Mouse (Mus musculus) retina, postnatal 7 days (tissue): ENCODE measurements around the gene Sez6l2.
A peak's percentile ranks its signal among the peaks of the same experiment; 100 is the strongest.
"Not testable (repeated sequence)": the region's sequence is repeated elsewhere in the genome, so short reads cannot be mapped to it uniquely, and the experiment has no call there.

Experiments used
- DNase-seq: peaks from one replicate; pipeline ENCODE4 v3.0.0-alpha.2; 2012; ENCODE audit warnings: low read depth, low spot score

The Sez6l2 gene

DNA sequence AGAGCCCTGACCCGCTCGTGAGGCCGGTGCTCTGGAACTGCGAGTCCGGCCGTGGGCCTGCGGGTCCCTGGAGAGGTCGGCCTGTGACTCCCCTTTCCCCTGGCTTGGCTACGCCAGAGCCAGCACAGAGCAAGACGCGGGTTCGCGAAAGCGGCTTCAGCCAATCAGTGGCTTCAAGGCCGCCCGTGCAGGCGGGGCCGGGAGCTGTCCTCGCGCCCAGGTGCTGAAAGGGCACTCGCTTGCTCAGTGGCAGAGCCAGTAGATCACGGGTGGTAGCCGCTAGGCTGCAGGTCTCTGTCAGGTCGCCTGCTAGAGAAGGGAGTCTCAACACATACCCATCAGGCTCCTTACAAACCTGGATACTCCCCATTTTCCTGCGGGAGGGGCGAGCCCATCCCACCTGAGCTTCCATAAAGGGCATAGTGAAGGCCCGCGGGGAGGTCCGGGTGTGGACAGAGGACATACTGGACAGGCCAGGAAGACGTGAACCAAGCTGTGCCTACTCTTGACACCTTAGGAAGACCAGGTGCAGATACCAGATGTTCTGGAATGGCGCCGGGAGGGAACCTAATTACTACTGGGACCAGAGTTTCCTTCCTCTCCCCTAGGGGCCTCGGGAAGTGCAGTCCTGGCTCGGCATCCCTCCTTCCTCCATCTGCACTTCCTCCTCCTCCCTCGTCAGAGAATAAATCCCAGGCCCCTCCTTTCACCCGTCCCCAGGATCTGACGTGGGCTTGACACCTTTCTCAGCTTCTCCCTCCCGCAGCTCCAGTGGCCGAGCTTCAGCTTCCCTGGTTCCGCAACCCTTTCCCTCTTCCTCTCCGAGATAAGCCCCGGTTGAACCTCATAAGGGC lies at the start of gene Sez6l2:
Sez6l2 (plus strand) TSS at position 771 of the 854 bp plus-strand sequence.
- peak; percentile 67 for DNase-seq

DNA sequence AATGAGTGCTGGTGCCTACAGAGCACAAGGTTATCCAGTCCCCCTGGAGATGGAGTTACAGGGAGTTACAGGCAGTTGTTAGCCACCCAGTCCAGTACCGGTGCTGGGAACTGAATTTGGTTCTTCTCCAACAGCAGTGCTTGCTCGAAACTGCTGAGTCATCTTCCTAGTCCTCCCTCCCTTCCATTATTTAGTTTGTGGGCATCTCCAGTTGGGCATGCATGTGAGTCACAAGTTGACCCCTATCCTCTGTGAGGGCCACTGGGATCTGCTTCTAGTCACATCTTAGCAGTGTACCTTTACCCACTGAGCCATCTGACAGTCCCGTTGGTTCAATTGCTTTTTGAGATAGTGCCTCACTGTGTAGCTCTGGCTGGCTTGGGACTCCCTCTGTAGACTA lies 44.8 kb upstream of the Sez6l2 start:
- no peak for DNase-seq

DNA sequence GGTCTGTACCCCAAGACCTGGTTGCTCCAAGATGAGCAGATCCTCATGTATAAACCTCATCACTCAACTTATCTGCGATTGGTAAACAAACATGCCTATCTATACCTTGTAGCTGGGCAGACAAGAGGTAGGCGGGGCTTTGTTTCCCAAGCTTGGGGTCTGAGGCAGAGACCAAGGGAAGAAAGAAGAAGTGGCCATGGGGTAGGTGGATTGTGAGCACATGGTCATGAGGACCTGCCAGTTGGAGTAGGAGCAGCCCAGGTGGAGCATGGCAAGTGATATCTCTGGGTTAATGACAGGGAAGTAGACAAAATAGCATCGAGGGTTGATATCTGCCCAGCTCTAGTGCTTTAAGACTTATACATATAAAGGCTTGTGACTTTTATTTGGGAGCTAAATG lies 35.5 kb upstream of the Sez6l2 start:
- DNase-seq = no peak

DNA sequence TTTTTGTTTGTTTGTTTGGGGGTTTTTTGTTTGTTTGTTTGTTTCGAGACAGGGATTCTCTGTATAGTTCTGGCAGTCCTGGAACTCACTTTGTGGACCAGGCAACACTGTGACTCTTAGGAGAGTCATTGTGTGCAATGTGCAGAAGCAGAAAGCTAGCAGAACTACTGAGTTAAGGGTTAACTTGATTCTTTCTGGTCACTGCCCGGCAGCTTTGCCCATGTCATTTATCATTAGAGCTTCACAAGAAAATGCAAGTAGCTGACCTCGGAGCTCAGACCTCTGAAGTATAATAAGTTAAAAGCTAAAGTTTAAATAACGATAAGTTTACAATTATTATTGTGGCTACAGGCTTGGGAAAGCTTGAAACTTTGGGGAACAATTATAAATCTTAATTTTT lies 32.0 kb upstream of the Sez6l2 start:
- not testable (repeated sequence) for DNase-seq

DNA sequence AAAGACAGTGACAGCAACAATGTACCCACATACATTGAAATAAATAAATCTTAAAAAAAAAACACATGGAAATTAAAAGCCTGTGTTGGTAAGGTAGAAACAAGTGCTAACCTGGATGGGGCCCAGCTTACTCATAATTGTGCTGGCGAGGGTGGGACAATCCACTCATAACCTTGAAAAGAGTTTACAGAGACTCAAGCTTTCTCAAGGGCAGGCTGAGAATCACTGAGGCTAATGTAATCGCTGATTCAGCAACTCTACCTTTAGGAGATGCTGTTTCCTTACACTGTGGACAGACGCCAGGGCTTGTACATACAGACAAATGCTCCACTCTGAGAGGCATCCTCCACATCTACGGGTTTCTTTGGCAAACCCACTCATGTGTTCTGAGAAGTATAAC lies 30.4 kb upstream of the Sez6l2 start:
- no peak for DNase-seq

DNA sequence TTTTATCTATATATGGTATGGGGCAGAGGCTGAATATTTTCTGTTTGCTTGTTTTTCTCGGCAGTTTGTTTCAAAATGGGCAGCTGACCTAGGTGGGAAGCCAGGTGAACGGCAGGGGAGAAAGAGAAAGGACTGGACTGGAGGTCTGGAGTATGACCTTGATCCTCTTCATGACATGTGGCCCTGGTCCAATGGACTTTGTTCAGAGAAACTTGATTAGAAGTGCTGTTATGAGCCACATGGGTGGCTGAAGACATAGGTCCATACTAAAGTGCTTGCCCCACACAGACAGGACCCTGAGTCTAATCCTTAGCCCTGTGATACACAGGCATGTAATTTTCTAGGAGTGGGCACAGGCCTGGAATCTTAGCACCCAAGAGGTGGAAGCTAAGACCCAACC lies 28.8 kb upstream of the Sez6l2 start:
- DNase-seq = no peak

DNA sequence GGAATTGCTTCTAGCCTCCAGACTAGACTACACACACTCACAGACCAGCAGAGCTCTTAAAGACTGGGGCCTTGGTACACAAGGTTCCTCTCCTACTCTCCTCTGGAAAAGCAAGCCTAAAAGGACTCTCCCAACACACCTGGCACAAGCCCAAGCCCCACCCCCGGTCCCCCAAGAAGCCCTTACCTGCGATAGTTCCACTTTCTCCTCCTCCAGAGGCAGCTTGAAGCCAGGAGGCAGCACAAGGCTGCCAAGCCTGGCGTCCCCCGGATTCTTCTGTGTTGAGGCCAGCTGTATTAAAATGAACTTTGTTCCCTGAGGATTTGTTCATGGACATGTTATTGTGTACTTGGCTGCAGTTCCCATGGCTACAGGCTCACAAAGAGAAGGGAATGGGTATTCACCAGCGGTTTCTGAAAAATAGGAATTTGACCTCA lies 27.7 kb upstream of the Sez6l2 start, which contains the start of gene Tmem219:
Tmem219 (minus strand) TSS at position 294 of the 437 bp plus-strand sequence.
- DNase-seq = no peak

DNA sequence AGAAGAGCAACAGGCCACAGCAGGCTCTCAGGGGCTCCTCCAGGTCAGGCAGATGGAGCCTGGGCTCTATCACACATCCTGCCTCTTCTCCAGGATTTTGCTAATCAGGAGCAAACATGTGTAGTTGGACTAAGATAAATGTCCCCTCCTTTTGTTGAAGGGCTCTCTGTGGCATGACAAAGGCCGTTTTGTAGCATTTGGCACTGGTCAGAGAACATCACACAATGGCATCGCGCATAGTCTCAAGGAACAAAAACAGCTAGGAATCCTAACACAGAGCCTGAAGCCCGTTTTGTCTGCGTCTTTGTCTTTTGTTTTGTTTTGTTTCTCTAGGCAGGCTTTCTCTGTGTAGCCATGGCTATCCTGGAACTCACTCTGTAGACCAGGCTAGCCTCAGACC lies 26.4 kb upstream of the Sez6l2 start:
- no peak for DNase-seq

DNA sequence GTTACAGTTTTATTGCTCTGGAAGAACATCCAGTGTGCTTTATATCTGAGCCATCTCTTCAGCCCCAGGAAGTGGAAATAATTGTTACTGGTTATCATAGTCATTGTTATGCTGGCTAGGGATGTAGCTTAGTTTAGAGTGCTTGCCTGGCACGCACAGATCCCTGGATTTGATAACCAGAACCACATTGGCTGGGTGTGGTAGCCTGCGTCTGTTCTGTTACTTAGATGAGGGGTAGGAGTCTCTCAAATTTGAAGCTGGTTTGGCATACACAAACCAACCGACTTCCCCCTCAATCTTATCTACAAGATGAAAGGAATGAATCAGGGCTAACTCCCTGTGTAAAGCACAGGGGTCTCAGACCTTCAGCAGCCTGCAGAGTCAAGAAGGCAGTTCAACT lies 24.1 kb upstream of the Sez6l2 start:
- DNase-seq = no peak

DNA sequence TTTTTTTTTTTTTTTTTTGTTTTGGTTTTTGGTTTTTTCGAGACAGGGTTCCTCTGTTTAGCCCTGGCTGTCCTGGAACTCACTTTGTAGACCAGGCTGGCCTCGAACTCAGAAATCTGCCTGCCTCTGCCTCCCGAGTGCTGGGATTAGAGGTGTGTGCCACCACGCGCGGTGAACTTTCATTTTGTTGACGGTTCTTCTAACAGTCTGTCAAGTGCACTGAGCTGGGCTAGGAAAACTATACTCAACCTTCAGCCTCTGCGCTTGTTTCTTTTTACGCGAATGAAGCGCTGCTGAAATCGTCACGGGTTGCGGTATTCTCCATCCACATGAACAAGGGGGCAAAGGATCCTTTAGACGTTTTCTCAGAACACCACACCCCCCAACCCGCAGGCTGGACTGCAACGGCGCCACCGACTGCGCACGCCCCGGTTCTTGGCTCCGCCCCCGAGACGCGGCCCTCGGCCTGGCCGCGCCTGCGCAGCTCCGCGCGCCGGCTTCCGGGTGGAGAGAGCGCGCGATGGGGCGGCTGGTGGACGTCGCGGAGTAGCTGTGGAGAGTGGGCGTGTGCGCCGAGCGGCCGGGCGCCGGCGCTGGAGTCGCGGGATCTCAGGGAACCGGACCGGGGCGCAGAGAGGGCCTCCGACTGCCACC lies 21.9 kb upstream of the Sez6l2 start, which contains the start of gene Kctd13:
Kctd13 (plus strand) TSS at position 496 of the 654 bp plus-strand sequence.
- DNase-seq = peak; percentile 88

DNA sequence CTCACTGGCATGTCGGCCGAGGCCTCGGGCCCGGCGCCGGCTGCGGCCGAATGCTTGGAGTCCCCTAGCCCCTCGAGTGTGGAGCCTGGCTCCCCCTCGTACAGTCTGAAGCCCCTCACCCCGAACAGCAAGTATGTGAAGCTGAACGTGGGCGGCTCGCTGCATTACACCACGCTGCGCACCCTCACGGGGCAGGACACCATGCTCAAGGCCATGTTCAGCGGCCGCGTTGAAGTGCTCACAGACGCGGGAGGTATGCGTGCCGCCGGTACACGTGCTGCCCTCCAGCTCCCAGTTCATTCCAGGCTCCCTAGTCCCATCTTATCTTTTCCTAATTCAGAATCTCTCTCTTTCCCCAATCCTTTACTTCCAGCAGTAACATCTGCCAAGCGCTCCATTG lies 21.3 kb upstream of the Sez6l2 start:
- no peak for DNase-seq

DNA sequence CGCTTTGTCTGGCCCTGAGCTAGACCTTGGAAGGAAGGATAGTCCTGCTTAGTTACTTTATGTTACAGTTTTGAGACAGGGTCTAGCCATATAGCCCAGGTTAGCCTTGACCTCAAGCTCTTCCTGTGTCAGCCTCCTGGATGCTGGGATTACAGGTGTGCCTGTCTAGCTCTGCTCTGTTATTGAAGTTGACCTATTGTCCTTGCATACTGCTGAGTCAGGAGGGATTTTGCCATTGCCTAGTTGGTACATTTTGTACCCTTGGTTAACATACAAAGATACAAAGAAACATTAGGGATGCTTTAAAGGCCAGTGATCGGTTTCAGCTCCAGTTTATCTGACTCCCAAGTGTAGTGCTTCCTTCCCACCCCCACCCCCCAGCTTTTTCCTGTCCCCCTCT lies 17.7 kb upstream of the Sez6l2 start:
- DNase-seq = no peak

DNA sequence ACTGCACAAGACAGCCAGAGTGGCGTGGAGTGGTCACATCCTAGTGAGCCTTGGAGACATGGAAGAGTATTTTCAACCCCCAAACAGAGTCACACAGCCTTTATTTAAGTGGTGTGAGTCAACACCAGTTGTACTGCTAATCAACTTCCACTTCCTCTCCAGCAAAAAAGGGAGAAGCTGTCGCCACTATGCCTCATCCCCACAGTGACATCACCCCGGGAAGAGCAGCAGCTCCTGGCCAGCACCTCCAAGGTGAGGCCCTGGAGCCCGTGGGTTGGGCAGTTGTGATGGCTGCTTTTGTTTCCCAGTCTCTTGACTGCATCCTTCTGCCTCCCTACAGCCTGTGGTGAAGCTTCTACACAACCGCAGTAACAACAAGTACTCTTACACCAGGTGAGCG lies 9.2 kb upstream of the Sez6l2 start:
- no peak for DNase-seq

DNA sequence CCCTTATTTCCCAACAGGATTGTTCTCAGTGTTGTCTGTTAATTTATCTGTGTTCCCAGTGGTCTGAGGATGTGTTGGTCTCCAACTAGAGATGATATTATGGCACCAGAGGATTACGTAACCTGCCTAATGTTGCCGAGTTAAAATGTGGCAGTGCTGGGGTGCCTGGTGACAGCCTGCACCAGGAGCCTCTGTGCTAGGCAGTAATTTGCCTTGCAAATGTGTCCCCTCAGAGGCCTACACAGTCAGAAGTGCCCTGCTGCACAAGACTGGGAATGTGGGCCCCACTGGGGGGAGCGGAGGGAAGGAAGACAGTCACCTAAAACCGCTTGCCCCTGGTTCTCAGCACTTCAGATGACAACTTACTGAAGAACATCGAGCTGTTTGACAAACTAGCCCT lies 8.6 kb upstream of the Sez6l2 start:
- no peak for DNase-seq

DNA sequence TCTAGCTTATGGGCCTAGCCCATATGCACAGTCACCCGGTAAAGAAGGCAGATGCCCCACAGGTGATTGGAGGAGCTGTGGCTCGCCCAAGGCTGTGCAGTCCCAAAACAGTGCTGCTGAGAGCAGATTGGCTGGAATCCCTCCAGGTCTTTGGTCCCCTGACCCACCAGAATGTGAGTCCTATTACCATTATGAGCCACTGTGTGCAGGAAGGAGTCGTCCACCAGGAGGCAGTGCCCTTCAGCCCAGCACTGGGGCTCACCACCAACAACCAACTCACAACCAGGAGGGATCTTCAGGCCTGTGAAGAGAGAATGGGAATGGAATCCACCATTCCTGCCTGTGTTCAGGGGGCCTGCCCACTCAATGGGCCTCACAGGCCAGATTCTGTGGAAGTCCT lies 3.8 kb upstream of the Sez6l2 start:
- peak; percentile 28 for DNase-seq

DNA sequence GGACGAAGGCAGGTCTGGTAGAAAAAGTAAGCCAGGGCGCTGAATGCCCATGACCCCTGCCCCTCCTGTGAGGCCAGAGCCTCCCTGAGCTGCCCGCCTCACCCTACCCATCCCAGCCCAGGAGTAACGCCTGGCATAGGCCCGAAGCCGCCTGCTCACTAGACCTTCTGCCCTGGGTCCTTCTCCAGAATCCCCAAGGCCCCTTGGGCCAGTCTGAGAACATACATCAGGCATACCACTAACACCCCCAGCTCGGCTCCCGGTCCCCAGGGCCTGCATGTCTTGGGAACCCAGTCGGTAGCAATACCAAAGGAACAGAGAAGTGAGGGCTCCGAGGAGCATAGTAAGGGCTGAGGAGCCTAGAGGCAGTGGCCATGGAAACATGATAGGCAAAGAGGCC lies 1.7 kb upstream of the Sez6l2 start:
- DNase-seq = no peak

DNA sequence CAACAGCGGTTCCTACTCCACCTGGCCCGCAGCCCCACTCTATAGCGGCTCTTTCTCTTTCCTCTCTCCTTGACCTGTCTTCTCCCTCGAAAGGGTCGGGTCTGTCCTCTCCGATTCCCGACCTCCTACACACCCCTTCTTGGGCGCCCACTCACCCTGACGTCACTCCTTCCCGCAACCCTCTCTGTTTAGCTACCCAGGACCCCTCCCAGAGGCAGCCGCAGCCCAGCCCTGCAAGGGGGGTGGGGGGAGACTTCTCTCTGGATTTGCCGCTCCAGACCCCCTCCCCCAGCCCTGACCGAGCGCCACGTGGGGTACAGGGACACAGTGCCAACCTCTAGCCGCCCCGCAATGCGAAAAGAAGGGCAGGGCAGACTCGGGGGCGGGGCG lies 965 bp upstream of the Sez6l2 start, which contains the start of gene Asphd1:
Asphd1 (minus strand) TSS at position 180 of the 390 bp plus-strand sequence.
- no peak for DNase-seq

DNA sequence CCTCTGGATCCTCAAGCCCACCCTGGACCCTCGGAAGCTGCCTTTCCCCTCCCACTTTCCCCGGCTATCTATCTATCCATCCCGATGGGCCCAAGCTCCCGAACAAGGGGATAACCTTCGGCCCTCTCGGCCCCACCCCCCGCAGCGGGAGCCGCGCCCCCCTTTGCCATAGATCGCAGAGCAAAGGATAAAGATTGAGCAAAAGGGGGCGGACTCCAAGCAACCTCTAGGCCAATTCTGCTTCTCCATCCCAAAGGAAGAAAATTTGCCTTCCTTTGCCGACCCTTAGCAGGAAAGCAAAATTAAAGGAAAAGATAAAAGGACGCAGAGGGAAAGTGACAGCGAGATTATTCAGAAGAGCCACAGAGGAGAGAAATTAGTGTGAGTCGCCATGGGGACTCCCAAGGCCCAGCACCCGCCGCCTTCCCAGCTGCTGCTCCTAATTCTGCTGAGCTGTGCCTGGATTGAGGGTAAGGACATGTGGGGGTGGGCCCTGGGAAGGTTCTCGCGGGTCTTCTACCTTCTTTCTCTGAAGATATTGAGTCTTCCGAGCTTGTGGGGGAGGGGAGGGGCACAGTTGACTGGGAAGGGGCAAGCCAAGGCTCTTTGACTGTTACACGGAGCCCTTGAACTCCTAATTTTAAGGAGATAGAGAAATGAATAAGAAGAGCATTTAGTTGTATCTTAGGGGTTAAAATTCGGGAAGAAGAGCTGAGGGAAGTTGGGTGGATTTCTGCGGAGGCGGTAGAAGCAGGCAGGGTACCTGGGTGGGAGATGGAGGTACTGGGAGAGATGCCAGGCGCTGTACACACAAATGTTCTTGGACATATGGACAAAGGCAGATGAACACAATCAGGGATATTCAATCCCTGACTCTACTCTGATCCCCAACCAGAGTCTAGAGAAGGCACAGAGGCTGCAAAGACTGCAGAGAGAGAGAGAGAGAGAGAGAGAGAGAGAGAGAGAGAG lies 568 bp downstream of the Sez6l2 start:
- DNase-seq = no peak

DNA sequence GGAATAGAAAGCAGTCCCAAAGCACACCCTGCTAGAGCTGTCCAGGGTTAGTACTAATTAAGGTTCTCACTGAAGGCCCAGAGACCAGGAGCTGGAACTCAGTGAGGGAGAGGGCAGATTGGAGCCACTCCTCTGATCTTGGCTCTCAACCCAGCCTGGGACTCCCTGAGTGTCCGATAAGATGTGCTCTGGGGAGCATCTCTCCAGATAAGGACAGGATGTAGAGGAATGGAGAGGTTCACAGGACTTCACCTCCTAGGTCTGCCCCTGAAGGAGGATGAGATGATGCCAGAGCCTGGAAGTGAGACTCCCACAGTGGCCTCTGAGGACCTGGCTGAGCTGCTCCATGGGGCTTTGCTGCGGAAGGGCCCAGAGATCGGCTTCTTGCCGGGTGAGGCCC lies 1.4 kb downstream of the Sez6l2 start:
- no peak for DNase-seq

DNA sequence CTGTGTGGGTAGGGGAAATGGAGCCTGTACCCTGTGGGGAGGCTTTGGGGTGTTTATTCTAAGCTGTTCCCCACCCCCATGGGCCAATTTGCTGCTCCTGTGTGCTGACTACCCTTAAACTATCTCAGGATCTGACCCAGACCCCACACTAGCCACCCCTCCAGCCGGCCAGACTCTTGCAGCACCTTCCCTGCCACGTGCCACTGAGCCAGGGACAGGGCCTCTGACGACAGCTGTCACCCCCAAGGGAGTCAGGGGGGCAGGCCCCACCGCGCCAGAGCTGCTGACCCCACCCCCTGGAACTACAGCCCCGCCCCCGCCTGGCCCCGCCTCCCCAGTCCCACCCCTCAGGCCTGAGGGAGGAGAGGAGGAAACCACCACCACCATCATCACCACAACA lies 2.3 kb downstream of the Sez6l2 start:
- no peak for DNase-seq

DNA sequence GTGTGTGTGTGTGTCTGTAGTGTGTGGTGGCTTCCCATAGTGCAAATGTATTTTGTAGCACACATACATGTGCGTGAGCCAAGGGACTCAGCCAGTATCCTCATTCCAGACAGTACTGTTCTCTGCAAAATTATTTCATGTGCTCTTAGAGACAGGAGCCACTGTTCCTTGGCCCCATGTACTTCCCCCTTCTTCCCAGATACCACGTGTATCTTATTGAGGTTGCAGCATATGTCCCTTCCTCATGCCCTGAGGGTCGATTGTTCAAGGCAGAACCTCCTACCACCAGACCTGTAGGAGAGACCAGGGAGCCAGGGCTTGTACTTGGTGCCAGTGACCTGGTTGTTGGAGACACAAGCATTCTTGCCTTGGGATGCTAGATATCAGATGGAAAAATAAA lies 4.8 kb downstream of the Sez6l2 start:
- no peak for DNase-seq

DNA sequence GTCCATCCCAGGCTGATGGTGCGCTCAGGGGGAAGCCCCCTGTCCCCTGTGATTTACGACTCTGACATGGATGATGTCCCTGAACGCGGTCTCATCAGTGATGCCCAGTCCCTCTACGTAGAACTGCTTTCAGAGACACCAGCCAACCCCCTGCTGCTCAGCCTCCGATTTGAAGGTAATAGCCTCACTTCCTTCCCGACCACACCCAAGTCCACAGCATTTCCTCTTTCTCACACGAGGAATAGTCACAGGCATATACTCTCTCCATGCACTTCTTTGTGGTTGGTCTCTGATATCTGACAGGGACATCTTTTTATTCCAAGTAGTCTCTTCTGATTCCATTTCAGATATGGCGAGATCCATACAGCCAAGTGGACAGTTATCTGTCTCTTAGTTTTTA lies 9.4 kb downstream of the Sez6l2 start:
- no peak for DNase-seq
